Comparison of ENCODE assay signal across 10 mouse cellular contexts in genomic region chr13:52025482-52025848, GRCm38 (mm10).
DNase-seq lines count a peak whose midpoint lies in the region; ATAC-seq lines count a peak whose summit lies in the region.
"Had no signal": no experiment of that assay in that cellular context is flagged by ENCODE, and none has a peak within 500 bp of the region (broad histone marks: within the 10 kb centered on the region; RNA-seq: fewer than 3 reads in every experiment).

No protein-coding gene starts in this region.

- H3K9ac ChIP-seq in heart, embryonic 13.5 days, result no peak overlapping the region
- H3K9ac ChIP-seq in limb, embryonic 13.5 days, result no peak overlapping the region
- H3K9ac ChIP-seq: lung, embryonic 15.5 days had no signal

- no peaks in the 10 kb centered on the region for H3K27me3 ChIP-seq in heart, embryonic 13.5 days (replicated peaks)
- 0 out of 2 replicates have a peak, but pooled peaks cover 3% of the 10 kb centered on the region for H3K27me3 ChIP-seq in limb, embryonic 13.5 days
- H3K27me3 ChIP-seq: heart, embryonic 15.5 days; lung, embryonic 15.5 days had no signal

- peaks cover 42% of the 10 kb centered on the region for H3K4me1 ChIP-seq in heart, embryonic 13.5 days
- peaks cover 55% of the 10 kb centered on the region for H3K4me1 ChIP-seq in limb, embryonic 13.5 days

- no peak overlapping the region for H3K27ac ChIP-seq in heart, embryonic 13.5 days (replicated peaks)
- H3K27ac ChIP-seq in limb, embryonic 13.5 days, result no peak overlapping the region; the same call in 1 of the 2 replicates

- no peaks in the 10 kb centered on the region for H3K36me3 ChIP-seq in heart, embryonic 13.5 days
- no peaks in the 10 kb centered on the region for H3K36me3 ChIP-seq in limb, embryonic 13.5 days
- H3K36me3 ChIP-seq: heart, embryonic 15.5 days; lung, embryonic 15.5 days had no signal

- H3K4me2 ChIP-seq in heart, embryonic 13.5 days, result 0 out of 2 replicates have a peak overlapping the region, but pooled peaks have one; percentile 25
- H3K4me2 ChIP-seq in limb, embryonic 13.5 days (replicated peaks), result peak overlapping the region; percentile 32

- no peaks in the 10 kb centered on the region for H3K9me3 ChIP-seq in heart, embryonic 13.5 days
- no peaks in the 10 kb centered on the region for H3K9me3 ChIP-seq in limb, embryonic 13.5 days
- H3K9me3 ChIP-seq: heart, embryonic 15.5 days; lung, embryonic 15.5 days had no signal

- no peak overlapping the region for H3K4me3 ChIP-seq in heart, embryonic 13.5 days
- H3K4me3 ChIP-seq in limb, embryonic 13.5 days, result no peak overlapping the region
- H3K4me3 ChIP-seq: heart, embryonic 15.5 days; lung, embryonic 15.5 days had no signal

- ATAC-seq in heart, embryonic 13.5 days (ENCODE audit: extremely low read depth, insufficient number of reproducible peaks, low FRiP score, low TSS enrichment), result no peak
- ATAC-seq in limb, embryonic 13.5 days (ENCODE audit: low FRiP score, low read depth), result no peak
- no peak for ATAC-seq in megakaryocyte progenitor cell, adult 5-6 weeks (replicated peaks; ENCODE audit: poor library complexity)

- 81% methylated on average over 5 of the region's 5 CpGs for WGBS in heart, embryonic 13.5 days
- WGBS in limb, embryonic 13.5 days, result 60% methylated on average over 5 of the region's 5 CpGs

- DNase-seq in heart, adult 9 months (ENCODE audit: low spot score in 2 of 2), result no peak
- DNase-seq in MN1 (ENCODE audit: low spot score), result peak; percentile 86
- DNase-seq in gastrocnemius, adult 18-20 months (ENCODE audit: low spot score), result peak; percentile 73
- no peak for DNase-seq in right cerebral cortex, postnatal 10 days (ENCODE audit: low spot score in 2 of 2)
- DNase-seq in spleen, adult 12 weeks (ENCODE audit: low spot score), result no peak

Comparison
In these comparisons a context has a peak if more than half of its experiments do, and no peak if none do; other contexts are left out.
1. DNase-seq: peak in MN1 (single experiment) and gastrocnemius, adult 18-20 months (single experiment); none in heart, adult 9 months (0 of 2), right cerebral cortex, postnatal 10 days (0 of 2) and spleen, adult 12 weeks (single experiment).